Mouse (Mus musculus): ENCODE results near the gene Fam8a1. TPM values are rescaled to one million over a fixed set of nuclear protein-coding genes. Genes with fewer than 3 reads are reported as not detected.
A peak's percentile ranks its signal among the peaks of the same experiment; 100 is the strongest.

The Fam8a1 gene
- total and polyA plus RNA-seq, 3 experiments, result 6.9 to 9.9 (median 9.9) TPM

DNA sequence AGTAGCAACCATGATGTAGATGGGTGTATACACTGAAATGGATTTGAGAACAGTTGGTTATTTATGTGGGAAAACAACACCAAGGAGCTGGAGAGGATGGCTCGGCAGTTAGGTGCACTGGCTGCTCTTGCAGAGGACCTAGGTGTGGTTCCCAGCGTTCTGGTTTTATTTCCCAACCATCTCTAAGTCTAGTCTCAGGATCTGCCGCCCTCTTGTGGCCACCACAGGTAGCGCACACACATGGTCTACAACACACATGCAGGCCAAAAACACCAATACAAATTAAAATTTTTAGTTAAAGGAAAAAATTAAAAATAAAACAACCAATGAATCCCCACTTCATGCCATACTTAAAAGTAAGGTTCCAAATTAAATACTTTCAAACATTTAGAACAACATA lies 27.0 kb upstream of the Fam8a1 start:
- H3K4me1 ChIP-seq (ENCODE audit: control insufficient read depth in 1 of 2, insufficient read depth in 2 of 2), result peaks cover 4% of the 10 kb centered on the region in 2 experiments; a peak in 2 of 4 replicates
- TF ChIP-seq USF1 (IDR thresholded peaks at IDR 0.05; ENCODE audit: low read depth, low read length), result no peak
- peak in 1 of 2 experiments; percentile 41; a peak in 2 of 4 replicates for TF ChIP-seq CTCF (conservative IDR thresholded peaks at IDR 0.05 in 1 of 2, IDR thresholded peaks at IDR 0.05 in 1 of 2; ENCODE audit: low read depth in 2 of 2, low read length in 2 of 2)
- TF ChIP-seq MAZ (IDR thresholded peaks at IDR 0.05; ENCODE audit: low read depth, low read length), result no peak
- TF ChIP-seq SMC3 (IDR thresholded peaks at IDR 0.05; ENCODE audit: low read depth, low read length), result peak; percentile 21; the same call in 1 of the 2 replicates
- no peak for TF ChIP-seq TBP (conservative IDR thresholded peaks at IDR 0.05; ENCODE audit: low read depth, low read length)
- TF ChIP-seq JUN (IDR thresholded peaks at IDR 0.05; ENCODE audit: insufficient read depth, low read depth, low read length), result no peak
- TF ChIP-seq RAD21 (IDR thresholded peaks at IDR 0.05; ENCODE audit: low read depth, low read length), result peak; percentile 42
- no peak for TF ChIP-seq MAFK (IDR thresholded peaks at IDR 0.05; ENCODE audit: insufficient replicate concordance, low read length)
- no peak for TF ChIP-seq MEF2A (IDR thresholded peaks at IDR 0.05; ENCODE audit: borderline replicate concordance, low read depth, low read length)
- no peak overlapping the region for H3K27ac ChIP-seq (ENCODE audit: insufficient read depth, low read depth)
- in situ Hi-C loops (cut with MboI; ENCODE audit: low pct_ligation_motif_present, low pct_unique_long_range_greater_than_20kb, low sequenced_read_pairs), result no loop called here
- no peak for DNase-seq (ENCODE audit: extremely low read depth)
- H3K4me2 ChIP-seq (ENCODE audit: insufficient read depth, low read depth, poor library complexity, severe bottlenecking), result no peak overlapping the region
- no peak overlapping the region for H3K9ac ChIP-seq (ENCODE audit: insufficient read depth, low read depth)
- no peaks in the 10 kb centered on the region for H3K79me2 ChIP-seq (replicated peaks; ENCODE audit: control insufficient read depth, extremely low read depth, insufficient read depth, poor library complexity, severe bottlenecking)
- peaks cover 7% of the 10 kb centered on the region for H3K9me3 ChIP-seq (replicated peaks; ENCODE audit: low read length)
- no peak overlapping the region for H3K4me3 ChIP-seq (replicated peaks in 1 of 3; ENCODE audit: low read depth in 2 of 3, low read length in 2 of 3, poor library complexity in 1 of 3)
- H3K27me3 ChIP-seq (replicated peaks), result no peaks in the 10 kb centered on the region
- H3K36me3 ChIP-seq (replicated peaks in 1 of 2; ENCODE audit: control insufficient read depth in 1 of 2, insufficient read depth in 1 of 2, low read length in 1 of 2), result no peaks in the 10 kb centered on the region
- dilution Hi-C loops (cut with MboI; ENCODE audit: extremely low pct_ligation_motif_present, extremely low pct_unique_long_range_greater_than_20kb, low sequenced_read_pairs), result no loop called here

DNA sequence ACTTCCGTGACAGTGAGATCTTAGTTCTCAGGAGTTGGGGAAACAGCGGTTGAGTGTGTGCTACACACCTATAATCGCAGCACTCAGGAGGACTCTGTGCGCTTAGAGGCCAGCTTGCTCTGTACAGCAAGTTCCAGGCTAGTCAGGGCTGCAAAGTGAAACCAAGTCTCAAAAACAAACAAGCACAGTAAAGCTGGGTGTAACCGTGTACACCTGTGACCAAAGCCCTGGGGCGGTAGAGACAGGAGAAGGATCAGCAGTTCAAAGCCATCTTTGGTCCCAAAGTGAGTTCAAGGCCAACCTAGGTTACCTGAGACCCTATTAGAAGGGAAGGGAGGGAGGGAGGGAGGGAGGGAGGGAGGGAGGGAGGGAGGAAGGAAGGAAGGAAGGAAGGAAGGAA lies 25.1 kb upstream of the Fam8a1 start:
- in situ Hi-C loops (cut with MboI; ENCODE audit: low pct_ligation_motif_present, low pct_unique_long_range_greater_than_20kb, low sequenced_read_pairs), result no loop called here
- Histone ChIP-seq H3K4me3 (replicated peaks in 1 of 3; ENCODE audit: low read depth in 2 of 3, low read length in 2 of 3, poor library complexity in 1 of 3) (no peak overlapping the region), H3K36me3 (replicated peaks in 1 of 2; ENCODE audit: control insufficient read depth in 1 of 2, insufficient read depth in 1 of 2, low read length in 1 of 2) (no peaks in the 10 kb centered on the region), H3K27me3 (replicated peaks) (no peaks in the 10 kb centered on the region), H3K27ac (ENCODE audit: insufficient read depth, low read depth) (no peak overlapping the region), H3K4me2 (ENCODE audit: insufficient read depth, low read depth, poor library complexity, severe bottlenecking) (peak overlapping the region; percentile 16; the same call in 1 of the 2 replicates), H3K4me1 (ENCODE audit: control insufficient read depth in 1 of 2, insufficient read depth in 2 of 2) (peaks cover 4% of the 10 kb centered on the region in 2 experiments; a peak in 2 of 4 replicates), H3K79me2 (replicated peaks; ENCODE audit: control insufficient read depth, extremely low read depth, insufficient read depth, poor library complexity, severe bottlenecking) (no peaks in the 10 kb centered on the region), H3K9ac (ENCODE audit: insufficient read depth, low read depth) (no peak overlapping the region), H3K9me3 (replicated peaks; ENCODE audit: low read length) (peaks cover 6% of the 10 kb centered on the region)
- dilution Hi-C loops (cut with MboI; ENCODE audit: extremely low pct_ligation_motif_present, extremely low pct_unique_long_range_greater_than_20kb, low sequenced_read_pairs), result no loop called here
- no peak for DNase-seq (ENCODE audit: extremely low read depth)
- no peak for TF ChIP-seq KAT2A (IDR thresholded peaks at IDR 0.05; ENCODE audit: insufficient replicate concordance, low read length)
- TF ChIP-seq HCFC1 (IDR thresholded peaks at IDR 0.05; ENCODE audit: low read depth, low read length), result no peak
- TF ChIP-seq MEF2A (IDR thresholded peaks at IDR 0.05; ENCODE audit: borderline replicate concordance, low read depth, low read length), result no peak
- no peak for TF ChIP-seq BHLHE40 (IDR thresholded peaks at IDR 0.05; ENCODE audit: low read depth, low read length)
- TF ChIP-seq POLR2AphosphoS2 (IDR thresholded peaks at IDR 0.05; ENCODE audit: low read depth, low read length), result no peak
- no peak for TF ChIP-seq RCOR1 (conservative IDR thresholded peaks at IDR 0.05; ENCODE audit: low read depth, low read length)

All from CH12.LX (cell line).